Mouse (Mus musculus): ENCODE data around the gene Katnb1. TPM values are rescaled to one million over a fixed set of nuclear protein-coding genes. Genes with fewer than 3 reads are reported as not detected.

The Katnb1 gene
- polyA plus RNA-seq, 1 experiment from 2014 or later: 33.3 TPM

DNA sequence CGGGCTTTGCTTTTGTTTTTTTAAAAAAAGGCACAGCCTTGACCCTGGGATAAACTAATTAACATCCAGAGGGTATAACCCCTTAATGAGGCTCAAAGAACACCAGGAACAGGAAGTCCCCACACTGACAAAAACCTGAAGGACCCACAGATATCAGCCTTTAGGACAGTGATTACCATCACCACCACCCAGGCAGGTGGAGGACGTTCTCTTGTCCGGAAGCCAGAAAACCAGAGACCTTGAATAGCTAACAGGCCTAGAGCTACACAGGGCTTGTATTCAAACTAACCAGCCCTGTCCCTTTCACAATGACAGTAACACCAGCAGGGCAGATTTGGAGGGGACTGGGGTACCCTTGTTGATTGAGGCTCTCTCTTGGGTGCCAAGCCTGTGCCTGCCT is 55.2 kb downstream of the Katnb1 start:
- no peak for DNase-seq (ENCODE audit: low spot score)
- Histone ChIP-seq H3K36me3 (peaks cover 11% of the 10 kb centered on the region; the same call in 1 of the 2 replicates), H3K9me3 (replicated peaks) (no peaks in the 10 kb centered on the region), H3K4me3 (no peak overlapping the region), H3K4me1 (peaks cover 30% of the 10 kb centered on the region), H3K27me3 (ENCODE audit: low read depth, poor library complexity, severe bottlenecking) (peaks cover 51% of the 10 kb centered on the region), H3K27ac (no peak overlapping the region)
- 80% methylated on average over 3 of the region's 3 CpGs for WGBS

DNA sequence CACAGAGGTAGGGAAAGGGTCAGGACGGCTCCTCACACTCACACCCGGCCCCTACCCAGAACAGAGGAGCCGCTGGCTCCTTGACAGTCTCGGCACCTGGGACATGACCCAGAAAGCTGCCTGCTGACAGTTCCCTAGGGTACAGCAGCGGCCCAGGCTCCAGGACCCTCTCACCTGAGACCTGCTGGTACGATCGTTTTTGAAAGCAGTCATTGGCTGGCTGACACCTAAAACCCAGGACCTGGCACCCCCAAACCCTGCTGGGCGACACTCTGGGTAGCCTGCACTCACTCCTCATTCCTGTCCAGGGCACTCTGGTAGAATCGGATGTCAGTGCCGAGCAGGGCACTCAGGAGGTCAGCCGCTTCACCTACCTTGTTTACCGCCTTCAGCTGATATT is 56.2 kb downstream of the Katnb1 start:
- Histone ChIP-seq H3K4me1 (peaks cover 35% of the 10 kb centered on the region), H3K36me3 (peaks cover 11% of the 10 kb centered on the region; the same call in 1 of the 2 replicates), H3K27me3 (ENCODE audit: low read depth, poor library complexity, severe bottlenecking) (peaks cover 53% of the 10 kb centered on the region), H3K27ac (no peak overlapping the region), H3K9me3 (replicated peaks) (no peaks in the 10 kb centered on the region), H3K4me3 (peak overlapping the region; percentile 44)
- no peak for DNase-seq (ENCODE audit: low spot score)
- WGBS: 13% methylated on average over 12 of the region's 12 CpGs

DNA sequence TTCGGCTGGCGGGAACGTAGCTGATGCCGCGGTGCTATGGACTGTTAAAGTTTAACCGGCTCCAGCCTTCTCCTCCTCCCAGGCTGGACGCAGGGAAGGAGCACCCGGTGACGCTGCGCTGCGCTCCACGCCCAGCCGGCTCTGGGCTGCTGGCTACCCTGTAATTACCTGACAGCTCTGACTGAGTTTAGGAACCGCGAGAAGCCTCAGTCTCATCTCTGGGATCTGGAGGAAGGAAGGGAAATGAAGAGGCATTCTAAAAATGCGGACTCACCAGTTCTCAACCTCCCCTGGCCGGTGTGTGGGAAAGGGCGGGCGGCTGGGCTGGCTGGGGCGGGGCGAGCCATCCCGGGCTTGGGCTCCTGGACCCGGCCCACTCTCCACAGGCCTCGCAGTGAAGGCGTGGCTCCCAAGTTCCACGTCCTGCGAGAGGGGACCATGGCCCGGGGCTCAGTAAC is 56.7 kb downstream of the Katnb1 start:
- H3K36me3 ChIP-seq: peaks cover 10% of the 10 kb centered on the region; the same call in 1 of the 2 replicates
- peak overlapping the region; percentile 44 for H3K4me3 ChIP-seq
- no peak overlapping the region; the same call in 1 of the 2 replicates for H3K27ac ChIP-seq
- H3K9me3 ChIP-seq (replicated peaks): no peaks in the 10 kb centered on the region
- WGBS: under 1% methylated on average over 28 of the region's 28 CpGs
- H3K27me3 ChIP-seq (ENCODE audit: low read depth, poor library complexity, severe bottlenecking): peaks cover 53% of the 10 kb centered on the region
- H3K4me1 ChIP-seq: peaks cover 40% of the 10 kb centered on the region
- DNase-seq (ENCODE audit: low spot score): peak; percentile 59

DNA sequence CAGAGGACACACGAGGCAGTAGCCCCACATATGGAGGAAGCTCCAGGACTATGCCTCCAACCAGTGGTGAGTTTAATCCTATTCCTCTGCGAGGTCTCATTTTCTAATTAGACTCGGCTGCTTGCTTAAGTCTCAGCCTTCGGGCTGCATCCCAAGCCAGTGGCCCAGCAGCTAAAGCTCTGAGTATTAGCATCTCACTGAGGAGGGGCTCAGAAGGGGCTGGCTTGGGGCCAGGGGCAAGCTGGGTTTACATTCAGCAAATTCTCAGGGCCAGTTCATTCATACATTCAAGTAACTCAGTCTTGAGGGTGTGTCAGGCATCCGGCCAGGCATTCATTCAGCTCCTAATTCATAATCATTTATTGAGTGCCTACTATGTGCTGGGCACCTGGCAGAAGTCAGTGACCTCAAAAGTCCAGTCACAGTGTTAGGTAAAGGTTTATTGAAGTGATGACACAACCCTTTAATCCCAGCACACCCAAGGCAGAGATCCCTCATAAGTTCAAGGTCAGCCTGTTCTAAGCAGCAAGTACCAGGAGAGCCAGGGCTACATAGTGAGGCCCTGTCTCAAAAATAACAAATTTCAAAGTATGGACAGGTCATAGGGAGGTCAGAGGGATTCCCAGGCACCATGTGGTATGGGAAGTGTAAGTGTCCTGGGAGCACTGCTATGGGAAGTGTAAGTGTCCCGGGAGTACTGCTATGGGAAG is 57.5 kb downstream of the Katnb1 start:
- Histone ChIP-seq H3K36me3 (peaks cover 6% of the 10 kb centered on the region; the same call in 1 of the 2 replicates), H3K4me1 (peaks cover 48% of the 10 kb centered on the region), H3K9me3 (replicated peaks) (no peaks in the 10 kb centered on the region), H3K4me3 (peak overlapping the region; percentile 44), H3K27ac (no peak overlapping the region; the same call in 1 of the 2 replicates), H3K27me3 (ENCODE audit: low read depth, poor library complexity, severe bottlenecking) (peaks cover 53% of the 10 kb centered on the region)
- WGBS: 31% methylated on average over 6 of the region's 6 CpGs
- DNase-seq (ENCODE audit: low spot score): no peak

DNA sequence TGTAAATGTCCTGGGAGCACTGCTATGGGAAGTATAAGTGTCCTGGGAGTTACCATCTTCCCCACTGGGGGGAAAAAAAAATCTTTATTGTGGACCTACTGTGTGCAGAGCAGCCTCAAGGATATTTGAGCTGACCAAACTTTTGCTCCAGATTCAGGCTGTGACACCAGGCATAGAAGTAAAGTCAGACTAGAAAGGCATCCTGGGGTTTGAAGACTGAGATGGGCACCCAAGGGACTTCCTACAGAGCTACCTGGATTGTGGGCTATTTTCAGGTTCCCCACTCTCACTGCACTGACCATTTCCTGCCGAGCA is 58.0 kb downstream of the Katnb1 start:
- WGBS: 71% methylated on average over 1 of the region's 1 CpGs
- peaks cover 53% of the 10 kb centered on the region for H3K4me1 ChIP-seq
- H3K4me3 ChIP-seq: no peak overlapping the region
- DNase-seq (ENCODE audit: low spot score): no peak
- H3K27ac ChIP-seq: no peak overlapping the region
- peaks cover 6% of the 10 kb centered on the region; the same call in 1 of the 2 replicates for H3K36me3 ChIP-seq
- peaks cover 53% of the 10 kb centered on the region for H3K27me3 ChIP-seq (ENCODE audit: low read depth, poor library complexity, severe bottlenecking)
- no peaks in the 10 kb centered on the region for H3K9me3 ChIP-seq (replicated peaks)

DNA sequence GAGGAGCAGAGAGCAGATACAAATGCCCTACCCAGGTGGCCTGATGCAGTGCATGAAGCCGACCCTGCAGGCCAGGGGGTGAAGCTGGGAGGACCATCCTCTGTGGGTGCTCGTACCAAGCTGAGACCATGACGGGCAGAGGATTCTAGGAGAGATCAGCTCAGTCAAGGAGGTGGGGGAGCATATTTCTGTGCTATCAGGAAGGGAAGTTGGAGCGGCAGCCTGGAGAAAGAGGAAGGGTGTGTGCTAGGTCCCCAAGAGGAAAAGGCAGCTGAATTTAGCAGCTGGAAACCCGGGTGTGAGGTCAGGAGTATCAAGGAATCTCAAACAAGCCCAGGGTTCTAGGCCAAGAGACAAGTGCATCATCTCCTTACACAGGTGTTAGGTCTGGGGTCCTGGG is 59.6 kb downstream of the Katnb1 start:
- DNase-seq (ENCODE audit: low spot score): no peak
- WGBS: 65% methylated on average over 5 of the region's 5 CpGs
- Histone ChIP-seq H3K4me1 (peaks cover 61% of the 10 kb centered on the region), H3K27ac (0 out of 2 replicates have a peak overlapping the region, but pooled peaks have one; percentile 25), H3K9me3 (replicated peaks) (no peaks in the 10 kb centered on the region), H3K36me3 (no peaks in the 10 kb centered on the region), H3K27me3 (ENCODE audit: low read depth, poor library complexity, severe bottlenecking) (peaks cover 53% of the 10 kb centered on the region), H3K4me3 (no peak overlapping the region)

DNA sequence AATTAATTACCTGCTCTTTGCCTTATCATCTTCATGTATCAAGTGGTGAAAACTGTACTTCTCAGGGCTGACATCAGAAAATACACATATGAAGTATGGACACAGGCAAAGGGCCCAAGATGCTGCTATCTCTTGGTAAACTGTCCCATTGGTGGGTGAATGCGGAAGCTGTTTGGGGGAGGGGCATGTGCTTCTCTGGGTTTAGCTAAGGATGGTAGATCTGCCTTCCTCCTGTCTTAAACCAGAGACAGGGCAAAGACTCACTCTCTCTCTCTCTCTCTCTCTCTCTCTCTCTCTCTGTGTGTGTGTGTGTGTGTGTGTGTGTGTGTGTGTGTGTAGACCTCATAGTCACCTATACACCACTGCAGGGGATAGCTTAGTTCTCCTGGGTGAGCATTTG is 60.0 kb downstream of the Katnb1 start:
- Histone ChIP-seq H3K36me3 (no peaks in the 10 kb centered on the region), H3K4me3 (no peak overlapping the region), H3K9me3 (replicated peaks) (no peaks in the 10 kb centered on the region), H3K27me3 (ENCODE audit: low read depth, poor library complexity, severe bottlenecking) (peaks cover 52% of the 10 kb centered on the region), H3K27ac (no peak overlapping the region), H3K4me1 (peaks cover 61% of the 10 kb centered on the region)
- no peak for DNase-seq (ENCODE audit: low spot score)
- WGBS: 93% methylated on average over 1 of the region's 1 CpGs

DNA sequence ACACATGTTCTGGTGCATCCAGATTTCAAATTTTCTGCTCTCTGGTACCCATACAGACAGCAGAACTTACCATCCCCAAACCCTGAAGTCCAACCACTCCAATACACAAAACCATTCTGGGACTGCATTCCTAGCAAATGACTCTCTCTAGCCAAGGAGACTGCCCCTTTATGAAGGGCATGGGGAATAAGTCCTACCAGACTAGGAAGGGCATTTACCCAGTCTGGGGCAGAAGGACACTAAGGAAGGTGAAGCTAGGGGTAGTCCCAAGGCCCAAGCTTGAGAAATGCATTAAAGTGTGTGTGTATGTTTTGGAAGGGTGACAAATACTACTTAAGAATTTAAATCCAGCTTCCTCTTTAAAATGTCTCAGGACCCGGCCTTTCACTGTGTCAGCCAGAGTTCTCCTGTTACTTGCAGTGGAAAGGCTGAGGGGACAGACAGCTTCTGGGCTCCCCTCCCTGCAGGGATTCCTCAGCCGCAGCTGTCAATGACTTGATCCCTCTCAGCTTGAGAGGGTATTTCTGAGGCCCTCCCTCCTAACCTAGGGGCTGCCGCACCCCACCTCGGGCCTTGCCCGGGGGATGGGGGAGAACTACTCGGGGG is 60.6 kb downstream of the Katnb1 start:
- peak overlapping the region; percentile 88 for H3K27ac ChIP-seq
- H3K4me3 ChIP-seq: peak overlapping the region; percentile 83
- H3K27me3 ChIP-seq (ENCODE audit: low read depth, poor library complexity, severe bottlenecking): peaks cover 47% of the 10 kb centered on the region
- H3K9me3 ChIP-seq (replicated peaks): no peaks in the 10 kb centered on the region
- H3K36me3 ChIP-seq: no peaks in the 10 kb centered on the region
- peaks cover 61% of the 10 kb centered on the region for H3K4me1 ChIP-seq
- WGBS: 4% methylated on average over 6 of the region's 6 CpGs
- no peak for DNase-seq (ENCODE audit: low spot score)

DNA sequence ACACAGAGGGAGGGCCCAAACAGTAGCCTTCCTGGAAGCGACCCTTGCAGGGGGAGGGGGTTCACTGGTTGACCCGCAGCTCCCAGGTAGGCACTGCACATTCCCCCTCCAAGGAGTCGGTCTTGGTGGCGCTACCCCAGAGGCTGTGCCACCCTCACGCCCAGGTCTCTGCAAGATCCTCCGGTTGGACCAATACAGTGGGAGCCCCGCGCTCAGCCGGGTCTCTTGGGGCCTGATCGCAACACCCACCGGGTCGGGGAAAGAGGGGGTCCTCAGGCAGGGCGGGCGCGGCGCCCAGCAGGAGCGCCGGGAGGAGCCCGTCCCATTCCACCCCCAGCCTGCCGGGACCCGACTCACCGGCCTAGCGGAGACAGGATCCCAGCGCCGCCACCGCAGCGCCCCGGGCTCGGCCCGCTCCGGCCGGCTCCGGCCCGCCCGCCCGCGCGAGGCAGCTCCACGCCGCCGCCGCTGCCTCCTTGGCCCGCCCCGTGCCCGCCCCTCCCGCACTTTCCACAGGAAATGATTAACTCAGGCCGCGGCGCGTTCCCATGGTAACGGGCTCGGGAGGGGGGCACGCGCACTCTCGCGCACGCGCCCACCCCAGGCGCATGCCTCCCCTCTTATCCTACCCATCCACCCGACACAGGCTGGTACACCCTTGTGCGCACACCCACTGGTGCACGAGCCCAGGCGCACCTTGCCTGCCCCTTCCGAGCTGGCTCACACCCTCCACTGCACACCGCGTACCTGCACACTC is 61.3 kb downstream of the Katnb1 start:
- DNase-seq (ENCODE audit: low spot score): peak; percentile 80
- under 1% methylated on average over 56 of the region's 66 CpGs for WGBS

DNA sequence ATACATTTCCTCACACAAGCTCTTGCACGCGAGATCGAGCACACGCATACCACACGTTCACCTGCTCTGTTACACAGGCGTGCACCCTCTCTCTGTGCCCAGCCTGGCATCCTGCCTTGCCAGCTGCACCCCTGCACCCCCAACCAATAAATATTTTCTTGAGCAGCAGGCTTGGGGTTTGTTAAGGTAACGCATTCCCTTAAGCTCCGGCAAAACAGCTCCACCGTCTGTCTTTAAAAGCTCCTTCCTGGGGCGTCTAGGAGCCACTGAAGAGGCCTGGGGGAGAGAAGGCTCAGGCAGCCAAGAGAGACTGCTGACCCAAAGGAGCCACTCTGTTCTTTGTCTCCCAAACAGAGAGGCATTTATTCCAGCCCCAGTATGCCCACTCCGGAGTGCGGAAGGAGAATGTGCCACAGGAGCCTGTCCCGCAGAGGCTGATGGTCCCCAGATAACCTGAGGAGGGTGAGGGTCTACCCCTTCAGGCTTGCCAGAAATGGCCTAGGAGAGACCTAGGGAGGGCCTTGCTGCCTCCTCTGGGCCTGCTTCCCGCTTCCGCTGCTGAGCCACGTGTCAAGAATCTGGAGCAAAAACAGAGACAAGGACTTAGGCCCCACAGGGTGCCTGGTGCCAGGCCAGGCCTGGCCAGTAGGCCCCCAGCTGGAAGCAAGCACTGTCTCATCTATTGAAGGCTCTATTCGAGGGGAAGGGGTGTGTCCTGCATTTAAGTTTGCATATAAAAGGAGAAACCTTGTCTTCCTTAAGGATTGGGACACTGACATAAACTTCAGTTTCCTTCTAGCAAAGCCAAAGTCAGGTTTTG is 62.2 kb downstream of the Katnb1 start:
- H3K27ac ChIP-seq: peak overlapping the region; percentile 88
- H3K36me3 ChIP-seq: no peaks in the 10 kb centered on the region
- 18% methylated on average over 17 of the region's 17 CpGs for WGBS
- no peak for DNase-seq (ENCODE audit: low spot score)
- peaks cover 46% of the 10 kb centered on the region for H3K4me1 ChIP-seq
- no peaks in the 10 kb centered on the region for H3K9me3 ChIP-seq (replicated peaks)
- H3K27me3 ChIP-seq (ENCODE audit: low read depth, poor library complexity, severe bottlenecking): peaks cover 30% of the 10 kb centered on the region
- H3K4me3 ChIP-seq: peak overlapping the region; percentile 83

More for the DNA sequence above, 61.3 kb downstream of the Katnb1 start:
- H3K36me3 ChIP-seq: no peaks in the 10 kb centered on the region
- H3K4me1 ChIP-seq: peaks cover 56% of the 10 kb centered on the region
- H3K27me3 ChIP-seq (ENCODE audit: low read depth, poor library complexity, severe bottlenecking): peaks cover 40% of the 10 kb centered on the region
- peak overlapping the region; percentile 88 for H3K27ac ChIP-seq
- no peaks in the 10 kb centered on the region for H3K9me3 ChIP-seq (replicated peaks)
- H3K4me3 ChIP-seq: peak overlapping the region; percentile 83

DNA sequence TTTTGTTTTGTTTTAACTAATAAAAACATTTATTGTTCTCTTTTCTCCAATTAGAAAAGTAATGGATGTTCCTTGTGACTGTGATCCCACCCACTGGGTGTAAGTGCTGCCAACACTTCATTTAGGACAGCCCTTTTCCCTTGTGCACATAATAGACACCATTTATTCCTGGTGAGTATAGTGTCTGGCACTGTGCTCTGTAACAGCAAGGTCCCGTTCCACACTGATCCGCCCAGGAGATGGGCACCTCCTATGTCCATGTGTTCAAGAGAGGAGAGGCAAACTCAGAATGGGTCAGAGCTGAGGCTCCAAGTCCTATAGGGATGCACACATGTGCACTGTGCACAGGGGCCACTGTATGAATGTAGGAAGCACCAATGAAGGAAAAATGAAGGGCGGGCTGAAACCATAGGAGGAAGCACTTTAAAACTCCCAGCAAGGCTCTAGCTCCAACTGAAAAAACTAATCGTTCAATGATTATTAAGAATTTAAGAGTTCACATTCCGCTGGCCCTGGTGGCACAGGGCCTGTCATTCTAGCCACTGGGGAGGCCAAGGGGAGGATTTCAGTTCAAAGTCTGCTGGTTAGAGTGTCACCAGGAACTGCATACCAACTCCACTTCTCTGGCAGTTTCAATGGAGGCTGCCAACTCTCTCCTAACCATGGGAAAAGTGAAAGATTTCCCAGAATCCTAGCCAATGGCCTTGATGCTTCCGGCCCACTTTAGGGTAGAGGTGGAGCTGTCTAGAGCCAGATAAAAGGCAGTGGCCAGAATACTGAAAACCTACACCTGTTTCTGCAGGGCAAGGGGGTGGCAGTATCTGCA is 63.0 kb downstream of the Katnb1 start:
- Histone ChIP-seq H3K36me3 (no peaks in the 10 kb centered on the region), H3K9me3 (replicated peaks) (no peaks in the 10 kb centered on the region), H3K27ac (no peak overlapping the region), H3K4me1 (peaks cover 44% of the 10 kb centered on the region), H3K4me3 (no peak overlapping the region), H3K27me3 (ENCODE audit: low read depth, poor library complexity, severe bottlenecking) (peaks cover 22% of the 10 kb centered on the region)
- WGBS: 79% methylated on average over 6 of the region's 6 CpGs
- no peak for DNase-seq (ENCODE audit: low spot score)

DNA sequence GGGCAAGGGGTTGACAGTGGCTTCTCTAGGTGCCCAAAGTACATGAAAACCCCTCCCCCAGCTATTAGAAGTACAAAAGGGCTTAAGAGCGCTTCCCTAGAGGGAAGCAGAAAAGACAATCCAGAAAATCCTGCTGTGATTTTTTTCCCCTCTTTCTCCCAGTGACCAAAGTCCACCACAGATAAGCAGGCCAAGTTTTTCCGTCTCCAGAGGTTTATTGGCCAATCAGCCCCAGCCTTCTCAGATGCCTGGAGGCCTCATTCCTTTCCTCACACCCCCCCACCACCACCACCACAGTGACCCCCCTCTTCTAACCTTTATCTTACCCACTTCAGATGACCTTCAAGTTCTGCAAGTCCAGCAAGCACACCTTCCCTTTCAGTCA is 63.6 kb downstream of the Katnb1 start:
- Histone ChIP-seq H3K36me3 (no peaks in the 10 kb centered on the region), H3K27me3 (ENCODE audit: low read depth, poor library complexity, severe bottlenecking) (peaks cover 17% of the 10 kb centered on the region), H3K9me3 (replicated peaks) (no peaks in the 10 kb centered on the region), H3K27ac (no peak overlapping the region), H3K4me3 (no peak overlapping the region), H3K4me1 (peaks cover 50% of the 10 kb centered on the region)
- no peak for DNase-seq (ENCODE audit: low spot score)
- WGBS: 63% methylated on average over 2 of the region's 2 CpGs
